Mouse (Mus musculus): ENCODE data around the gene Hc.

- TF ChIP-seq CTCF (IDR thresholded peaks at IDR 0.05) (no peak), POLR2A (IDR thresholded peaks at IDR 0.05; ENCODE audit: insufficient read depth, low read depth, low read length) (no peak), EP300 (IDR thresholded peaks at IDR 0.05; ENCODE audit: insufficient read depth, low read depth, low read length) (no peak)
These were observed 39.4 kb downstream of the Hc start for GRCm38 (mm10) chr2:35021806-35022205.
